Mouse (Mus musculus) left cerebral cortex, adult 2 months (tissue): ENCODE measurements around the gene Rnf40. TPM values are rescaled to one million over a fixed set of nuclear protein-coding genes. Genes with fewer than 3 reads are reported as not detected.

Experiments
- DNase-seq, 2 experiments: peaks; one replicate each; pipeline ENCODE4 v3.0.0; 2021 to 2022; ENCODE audit warnings: low spot score in 2 of 2, mixed read lengths in 1 of 2; ENCODE audit errors: extremely low spot score in 1 of 2
- H3K27ac ChIP-seq: fragments of 200-600 bp; 2 replicates; pipeline ENCODE4 v1.8.1; 2022
- H3K4me3 ChIP-seq: fragments of 200-600 bp; 2 replicates; pipeline ENCODE4 v1.8.1; 2022
- CTCF ChIP-seq: fragments of 200-600 bp; IDR thresholded peaks from 2 replicates; pipeline ENCODE4 v1.8.1; 2022; ENCODE audit warnings: antibody characterized with exemption, mild to moderate bottlenecking, moderate library complexity
- intact Hi-C: fragments of 180-260 bp; cut with DNase I; formaldehyde crosslinking; loops from one replicate; pipeline ENCODE4 v1.15.1; 2025
- total RNA-seq, 2 experiments: library from RNA; stranded (reverse); gene quantifications; 2 replicates each; pipeline ENCODE4 v1.2.3; 2021

Rnf40 gene
- total RNA-seq, 2 experiments from 2014 or later, result 78.8 to 79.6 TPM

- no peak for DNase-seq
- intact Hi-C loops, result no loop called here
- no peak overlapping the region for H3K4me3 ChIP-seq
- no peak overlapping the region for H3K27ac ChIP-seq
- no peak for TF ChIP-seq CTCF
Measured at GRCm38 (mm10) chr7:127583260-127583659, 5.3 kb upstream of the Rnf40 start.

- no peak for DNase-seq
- Histone ChIP-seq H3K27ac (no peak overlapping the region), H3K4me3 (no peak overlapping the region)
- intact Hi-C loops, result no loop called here
- no peak for TF ChIP-seq CTCF
Measured at GRCm38 (mm10) chr7:127585031-127585430, 3.5 kb upstream of the Rnf40 start.

GRCm38 (mm10) chr7:127586149-127586548 lies 2.4 kb upstream of the Rnf40 start:
- Histone ChIP-seq H3K27ac (no peak overlapping the region), H3K4me3 (no peak overlapping the region)
- no peak for TF ChIP-seq CTCF
- intact Hi-C loops, result no loop called here
- no peak for DNase-seq

- peak overlapping the region; percentile 81; the same call in 1 of the 2 replicates for H3K27ac ChIP-seq
- intact Hi-C loops, result no loop called here
- TF ChIP-seq CTCF, result no peak
- H3K4me3 ChIP-seq, result peak overlapping the region; percentile 91
- no peak for DNase-seq
Measured at GRCm38 (mm10) chr7:127587196-127587595, 1.4 kb upstream of the Rnf40 start.

- Histone ChIP-seq H3K27ac (peak overlapping the region; percentile 88), H3K4me3 (peak overlapping the region; percentile 91)
- DNase-seq, result no peak
- no peak for TF ChIP-seq CTCF
- intact Hi-C loops, result loop anchor here (2.0 kb wide), 1 partner anchor 76 kb away; no protein-coding TSS in a partner anchor
Measured at GRCm38 (mm10) chr7:127588901-127589300, 334 bp downstream of the Rnf40 start.

GRCm38 (mm10) chr7:127589637-127590036 lies 1.1 kb downstream of the Rnf40 start:
- peak overlapping the region; percentile 91 for H3K4me3 ChIP-seq
- no peak overlapping the region for H3K27ac ChIP-seq
- intact Hi-C loops, result loop anchor here (2.0 kb wide), 1 partner anchor 77 kb away; no protein-coding TSS in a partner anchor
- no peak for TF ChIP-seq CTCF
- no peak for DNase-seq

- Histone ChIP-seq H3K27ac (no peak overlapping the region), H3K4me3 (no peak overlapping the region)
- no peak for TF ChIP-seq CTCF
- DNase-seq, result no peak
- intact Hi-C loops, result no loop called here
Measured at GRCm38 (mm10) chr7:127591108-127591507, 2.5 kb downstream of the Rnf40 start.

- DNase-seq, result no peak
- Histone ChIP-seq H3K4me3 (no peak overlapping the region), H3K27ac (no peak overlapping the region)
- TF ChIP-seq CTCF, result no peak
- intact Hi-C loops, result no loop called here
Measured at GRCm38 (mm10) chr7:127592575-127592974, 4.0 kb downstream of the Rnf40 start.

- Histone ChIP-seq H3K4me3 (no peak overlapping the region), H3K27ac (no peak overlapping the region)
- no peak for TF ChIP-seq CTCF
- DNase-seq, result no peak
- intact Hi-C loops, result no loop called here
Measured at GRCm38 (mm10) chr7:127596747-127597146, 8.2 kb downstream of the Rnf40 start.

GRCm38 (mm10) chr7:127600612-127601011 lies 12.0 kb downstream of the Rnf40 start:
- TF ChIP-seq CTCF, result no peak
- intact Hi-C loops, result no loop called here
- DNase-seq, result no peak

GRCm38 (mm10) chr7:127601735-127602134 lies 13.2 kb downstream of the Rnf40 start:
- no peak; the same call in 1 of the 2 replicates for TF ChIP-seq CTCF
- no peak overlapping the region for H3K27ac ChIP-seq
- intact Hi-C loops, result no loop called here
- DNase-seq, result no peak
- H3K4me3 ChIP-seq, result no peak overlapping the region

More at GRCm38 (mm10) chr7:127600612-127601011, 12.0 kb downstream of the Rnf40 start:
- H3K4me3 ChIP-seq, result no peak overlapping the region
- H3K27ac ChIP-seq, result no peak overlapping the region

GRCm38 (mm10) chr7:127602903-127603302 lies 14.3 kb downstream of the Rnf40 start:
- TF ChIP-seq CTCF, result no peak
- DNase-seq, result no peak
- no peak overlapping the region for H3K4me3 ChIP-seq
- intact Hi-C loops, result no loop called here
- no peak overlapping the region for H3K27ac ChIP-seq

GRCm38 (mm10) chr7:127604256-127604655 lies 15.7 kb downstream of the Rnf40 start:
- DNase-seq, result no peak
- intact Hi-C loops, result no loop called here
- Histone ChIP-seq H3K4me3 (no peak overlapping the region), H3K27ac (no peak overlapping the region)
- TF ChIP-seq CTCF, result no peak

- no peak overlapping the region for H3K27ac ChIP-seq
- no peak for TF ChIP-seq CTCF
- intact Hi-C loops, result no loop called here
- no peak for DNase-seq
- no peak overlapping the region for H3K4me3 ChIP-seq
Measured at GRCm38 (mm10) chr7:127607150-127607549, 18.6 kb downstream of the Rnf40 start.
